Mouse (Mus musculus): Measurements from ENCODE around the gene Gm10300.

GRCm38 (mm10) chr4:132085114-132085513, 10.6 kb downstream of the Gm10300 start:
- TF ChIP-seq POLR2A (IDR thresholded peaks at IDR 0.05; ENCODE audit: insufficient read depth, low read depth, low read length) (no peak), CTCF (IDR thresholded peaks at IDR 0.05) (no peak)

Measured in heart, adult 2 months (tissue).